Mouse (Mus musculus) kidney, adult 8-10 months (tissue): Measurements from ENCODE around the gene Prss42.

Experiments
- DNase-seq, 2 experiments: peaks; one replicate each; pipeline ENCODE4 v3.0.0; 2022

The Prss42 gene

DNA sequence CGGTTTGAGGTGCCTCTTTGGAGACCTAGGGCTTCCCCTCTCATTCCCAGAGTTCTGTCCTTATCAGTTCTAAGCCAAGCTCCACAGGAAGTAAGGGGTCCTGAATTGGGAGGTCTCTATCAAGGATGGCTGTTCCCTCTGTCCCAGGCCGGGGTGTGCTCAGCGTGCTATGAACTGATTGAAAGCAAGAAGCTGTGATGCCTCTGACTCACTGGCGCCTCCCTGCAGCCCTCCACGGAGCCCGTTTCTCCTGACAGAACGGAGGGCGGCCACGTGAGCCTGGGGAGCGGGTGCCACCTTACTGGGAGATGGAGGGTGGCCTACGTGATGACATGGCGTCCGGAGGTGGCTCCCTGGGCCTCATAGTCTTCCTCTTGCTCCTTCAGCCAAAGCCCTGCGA is at the start of gene Prss42:
Gene Prss42 (plus strand): TSS at position 301 of the 400 bp plus-strand sequence.
- no peak for DNase-seq

DNA sequence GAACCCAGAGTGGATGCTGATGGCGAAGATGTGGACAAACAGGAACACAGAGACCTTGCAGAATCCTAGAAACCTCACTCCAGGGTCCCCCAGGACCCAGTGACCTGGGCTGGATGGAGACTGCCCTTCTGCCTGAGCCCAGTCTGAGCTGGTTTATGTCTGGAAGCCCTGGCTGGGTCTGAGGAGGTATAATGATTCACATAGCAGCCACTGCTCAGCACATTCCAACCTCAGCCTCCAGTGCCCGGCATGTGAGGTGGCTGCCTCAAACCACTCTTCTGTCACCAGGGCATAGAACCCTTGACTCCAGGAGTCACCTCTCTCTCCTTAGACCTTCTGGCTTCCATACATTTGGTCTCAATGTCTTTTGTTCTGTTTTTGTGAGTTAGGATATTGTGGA is 49.5 kb upstream of the Prss42 start:
- DNase-seq, result peak; percentile 84 to 88

DNA sequence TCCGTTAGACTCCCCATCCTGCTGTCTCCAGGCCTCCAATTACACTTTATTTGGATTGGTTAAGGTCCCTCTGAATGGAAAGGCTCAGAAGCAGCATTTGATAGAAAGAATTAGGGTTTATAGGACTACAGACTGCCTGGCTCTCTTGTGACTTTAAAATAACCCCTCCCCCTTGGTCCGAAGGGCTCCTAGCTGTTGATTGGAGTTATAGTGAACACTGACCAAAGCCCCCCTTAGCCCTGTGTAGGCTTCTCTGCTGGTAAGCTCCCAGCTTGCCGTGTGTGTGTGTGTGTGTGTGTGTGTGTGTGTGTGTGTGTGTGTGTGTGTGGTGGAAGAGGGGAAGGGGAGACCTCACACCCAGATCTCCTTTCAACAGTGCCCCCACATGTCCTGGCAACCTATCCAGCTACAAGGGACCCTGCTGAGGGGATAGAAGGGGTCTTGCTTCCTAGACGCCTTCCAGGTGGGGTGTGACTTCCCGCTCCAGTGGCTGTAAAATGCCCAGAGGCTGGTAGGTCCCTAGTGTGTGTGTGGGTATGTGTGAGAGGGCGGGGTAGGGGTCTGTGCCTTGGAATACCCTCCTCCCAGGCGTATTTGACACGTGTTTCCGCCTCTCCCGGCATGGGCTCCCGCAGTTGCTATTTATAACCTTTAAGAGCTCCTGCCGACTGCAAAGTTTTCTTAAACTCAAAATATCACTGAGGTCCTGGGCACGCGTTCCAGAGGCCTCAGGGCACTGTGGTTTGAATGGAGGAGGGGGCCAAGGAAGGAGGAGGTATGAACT is 47.4 kb upstream of the Prss42 start:
- DNase-seq, result no peak

DNA sequence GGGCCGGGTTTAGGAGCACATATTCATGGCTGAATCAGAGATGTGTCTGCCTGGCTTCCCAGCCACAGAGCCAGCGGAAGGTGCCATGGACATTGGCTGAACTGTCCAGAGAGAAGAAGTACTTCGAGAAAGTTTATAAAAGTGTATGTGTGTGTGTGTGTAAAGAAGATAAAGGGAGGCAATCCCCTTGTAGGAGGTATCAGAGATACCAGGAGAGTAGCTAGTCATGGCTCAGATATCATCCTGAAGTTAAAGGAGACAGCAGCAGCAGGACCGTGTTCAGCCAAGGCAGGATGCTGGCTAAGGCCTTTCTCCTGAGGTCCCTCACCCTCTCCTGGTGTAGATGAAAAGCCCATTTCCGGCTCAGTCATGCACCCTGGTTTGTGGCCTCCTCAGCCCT is 46.6 kb upstream of the Prss42 start:
- no peak for DNase-seq

DNA sequence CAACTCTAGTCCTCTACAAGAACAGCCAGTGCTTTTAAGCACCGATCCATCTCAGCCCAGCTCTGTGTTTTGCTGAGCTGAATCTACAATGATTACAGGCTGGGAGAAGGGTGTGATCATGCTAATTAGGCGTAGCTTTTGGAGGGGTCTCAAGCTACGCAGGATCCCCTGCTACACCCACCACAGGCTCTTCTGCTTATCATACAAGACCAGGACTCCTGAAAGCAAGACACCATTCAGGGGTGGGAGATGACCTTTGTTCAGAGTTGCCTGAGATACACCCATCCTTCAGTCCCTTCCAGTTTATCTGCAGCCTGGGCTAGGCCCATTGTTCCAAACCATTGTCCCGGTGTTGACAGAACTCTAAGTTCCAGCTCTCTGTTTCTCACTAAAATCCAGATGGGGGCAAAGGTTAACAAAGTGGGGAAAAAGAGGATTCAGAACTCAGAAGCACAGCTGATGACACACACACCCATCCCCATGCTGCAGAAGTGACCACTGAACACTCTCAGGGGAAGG is 45.0 kb upstream of the Prss42 start:
- no peak for DNase-seq

DNA sequence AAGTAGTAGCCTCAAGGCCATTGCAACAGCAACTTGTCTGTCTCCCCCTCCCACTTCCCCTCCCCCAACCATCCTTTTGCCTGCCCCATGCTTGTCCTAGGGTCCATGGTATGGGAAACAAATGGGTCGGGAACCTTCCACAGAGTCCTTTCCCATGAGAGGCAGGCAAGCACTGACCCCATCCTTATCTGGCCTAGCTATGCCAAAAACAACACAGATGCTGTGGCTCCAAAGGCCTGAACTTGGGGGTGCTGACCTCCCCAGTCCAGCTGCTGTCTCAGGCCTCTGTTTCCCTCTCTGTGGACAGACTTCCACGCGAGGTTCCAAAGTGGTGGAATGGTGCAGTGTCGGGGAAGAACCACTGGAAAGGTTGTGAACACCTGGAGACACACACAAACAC is 44.2 kb upstream of the Prss42 start:
- no peak for DNase-seq

DNA sequence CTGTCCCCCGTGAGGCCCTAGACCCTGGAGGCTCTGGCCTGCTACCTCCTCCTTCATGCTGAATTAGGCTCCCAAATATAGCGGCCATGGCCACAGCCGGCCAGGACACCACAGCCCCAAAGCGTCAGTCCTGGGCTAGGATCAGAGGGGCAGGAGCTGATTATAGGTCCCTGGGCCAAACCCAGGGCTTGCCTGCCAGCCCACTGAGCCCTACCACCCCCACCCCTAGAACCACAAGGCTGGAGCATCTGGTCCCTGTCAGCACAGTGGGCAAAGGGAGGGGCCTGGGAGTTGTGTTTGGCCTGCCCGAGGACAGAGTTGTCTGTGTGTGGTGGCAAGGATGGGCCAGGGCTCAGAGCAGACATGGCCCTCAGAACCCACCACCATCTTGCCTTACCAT is 40.1 kb upstream of the Prss42 start:
- no peak for DNase-seq

DNA sequence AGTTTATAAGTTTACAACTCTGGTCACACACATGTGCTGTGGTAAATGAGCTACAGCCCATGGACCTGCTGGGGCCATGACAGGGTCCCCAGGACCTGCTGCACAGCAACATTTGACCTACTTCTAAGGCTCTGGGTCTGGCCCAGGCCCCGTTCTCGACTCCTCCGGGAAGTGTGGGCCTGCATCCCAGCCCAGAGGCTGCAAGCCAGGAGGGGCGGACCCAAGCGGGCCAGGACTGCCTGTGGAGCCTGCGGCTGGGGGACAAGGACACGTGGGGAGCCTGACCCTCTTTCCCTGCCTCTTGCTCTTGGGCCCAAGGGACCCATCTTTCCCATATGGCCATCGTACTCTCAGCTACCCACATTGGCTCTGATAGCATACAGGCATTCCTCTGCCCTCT is 39.4 kb upstream of the Prss42 start:
- DNase-seq, result peak in 1 of 2 experiments; percentile 66

DNA sequence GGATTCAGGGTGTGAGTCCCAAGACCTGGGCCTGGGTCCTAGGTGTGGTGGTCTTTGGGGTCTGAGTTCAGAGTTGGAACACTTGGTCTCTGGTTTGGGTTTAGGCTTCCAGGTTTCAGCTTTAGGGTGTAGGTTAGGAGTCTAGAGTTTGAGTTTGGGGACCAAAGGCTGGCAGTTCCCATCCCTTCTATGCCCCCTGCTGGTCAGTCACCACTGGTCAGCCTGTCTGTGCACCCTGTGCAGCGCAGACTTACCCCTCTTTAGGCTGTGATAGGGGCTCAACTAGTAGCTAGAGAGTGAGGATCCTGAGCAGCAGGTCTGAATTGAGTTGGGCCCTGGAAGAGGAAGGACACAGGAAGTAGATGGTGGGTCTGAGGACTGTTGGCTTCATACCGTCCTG is 38.7 kb upstream of the Prss42 start:
- peak; percentile 65 to 83 for DNase-seq

DNA sequence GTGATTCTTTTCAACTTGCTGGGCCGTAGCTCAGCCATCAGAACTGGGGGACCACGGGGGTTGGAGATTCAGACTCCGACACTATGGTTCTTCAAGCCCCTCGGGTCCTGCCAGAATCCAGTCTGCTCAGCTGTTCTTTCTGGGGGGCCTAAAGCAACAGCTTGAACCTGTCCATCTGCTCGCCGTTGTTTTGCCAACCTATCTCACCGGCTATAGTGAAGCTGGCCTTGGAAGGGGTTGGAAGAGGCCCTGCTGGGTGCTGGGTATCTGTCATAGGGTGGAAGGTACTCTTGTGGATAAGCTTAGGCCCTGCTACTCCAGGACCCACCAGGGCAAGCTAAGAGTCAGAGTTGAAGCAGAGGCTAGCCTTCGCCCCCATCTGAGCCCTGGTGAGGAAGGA is 37.1 kb upstream of the Prss42 start:
- DNase-seq, result no peak

DNA sequence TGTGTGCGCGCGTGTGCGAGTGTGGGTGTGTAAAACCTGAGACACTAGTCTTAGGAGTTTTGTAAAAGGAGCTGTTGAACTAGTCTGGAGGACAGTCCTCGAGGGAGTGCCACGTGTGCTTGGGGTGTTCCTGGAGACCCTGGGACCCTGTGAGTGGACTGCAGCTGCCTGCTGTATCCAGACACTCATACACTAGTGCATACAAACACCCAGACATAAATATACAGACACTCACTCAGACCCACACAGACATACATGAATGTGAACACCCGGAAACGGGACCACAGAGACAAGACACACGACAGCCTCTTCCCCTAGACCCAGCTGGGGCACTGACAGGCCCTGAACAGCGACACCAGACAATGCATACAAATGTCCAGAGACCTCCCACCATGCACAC is 35.2 kb upstream of the Prss42 start:
- no peak for DNase-seq

DNA sequence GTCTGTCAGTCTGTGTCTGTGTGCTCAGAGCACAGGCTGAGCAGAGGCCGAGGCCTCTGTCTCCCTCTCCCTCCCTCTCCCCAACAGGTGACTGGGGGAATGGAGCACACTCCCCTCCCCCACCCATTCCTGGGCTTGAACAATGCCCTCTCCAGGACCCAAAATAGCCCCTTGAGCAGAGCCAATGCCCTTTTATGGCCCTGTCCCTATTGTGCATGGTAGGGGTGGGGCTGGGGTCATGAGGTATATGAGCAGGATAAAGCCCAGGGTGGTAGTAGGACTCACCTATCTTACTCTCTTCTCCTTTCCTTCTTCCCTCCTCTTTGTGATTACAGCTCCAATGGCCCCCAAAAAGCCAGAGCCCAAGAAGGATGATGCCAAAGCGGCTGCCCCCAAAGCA is 34.6 kb upstream of the Prss42 start:
- no peak for DNase-seq

DNA sequence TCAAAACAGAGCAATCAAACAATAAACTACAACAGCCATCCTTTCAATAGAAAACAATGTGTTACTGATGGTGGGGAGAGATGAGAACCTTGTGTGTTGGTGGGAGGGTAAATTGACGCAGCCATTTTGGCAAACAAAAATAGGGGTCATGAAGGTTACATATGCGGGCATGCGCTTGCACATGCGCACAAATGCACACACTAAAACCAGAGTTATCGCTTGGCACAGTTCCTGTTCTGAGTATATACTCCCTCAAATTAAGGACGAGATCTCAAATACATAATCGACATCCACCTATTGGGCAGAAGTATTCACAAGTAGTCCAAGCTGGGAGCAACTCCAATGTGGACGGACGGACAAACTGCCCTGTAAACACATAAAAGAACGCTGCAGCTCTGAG is 25.6 kb upstream of the Prss42 start:
- no peak for DNase-seq

DNA sequence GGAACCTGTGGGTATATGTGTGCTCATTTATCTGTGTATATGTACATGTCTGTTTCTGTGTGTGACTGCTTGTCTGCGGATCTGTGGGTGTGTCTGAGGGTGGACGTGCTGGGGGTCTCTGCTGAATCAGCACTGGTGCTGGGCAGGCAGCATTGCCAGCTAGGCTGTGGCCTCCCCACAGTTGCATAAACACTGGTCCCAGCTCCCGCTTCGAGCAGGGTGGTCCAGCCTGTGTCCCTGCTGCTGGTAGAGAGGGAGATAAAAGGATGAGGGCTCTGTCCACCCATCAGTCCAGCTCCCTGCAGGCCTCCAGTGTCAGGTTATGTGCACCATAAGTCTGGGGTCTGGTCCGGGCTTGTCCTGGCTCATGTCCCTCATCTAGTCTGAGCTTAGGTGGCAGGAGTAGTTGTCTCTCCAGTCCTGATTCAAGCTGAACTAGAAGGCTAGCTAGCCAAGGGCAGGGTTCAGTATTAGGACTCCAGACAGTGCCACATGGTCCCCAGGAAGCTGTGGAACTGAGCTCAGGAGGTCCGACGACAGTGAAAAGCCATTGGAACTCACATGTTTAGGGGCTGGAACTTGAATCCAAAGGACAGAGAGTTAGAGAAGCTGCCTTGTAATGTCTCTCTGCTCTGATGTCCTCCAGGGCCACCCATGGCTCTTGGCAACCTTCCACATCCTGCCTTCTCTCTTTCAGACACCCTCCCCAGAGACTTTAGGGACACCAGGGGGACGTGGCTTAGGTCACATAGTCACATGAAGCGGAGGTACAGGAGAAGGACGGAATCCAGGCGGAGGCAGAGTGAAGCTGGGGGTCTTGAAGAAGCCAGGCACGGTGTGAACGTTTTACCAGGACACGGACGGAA is 23.3 kb upstream of the Prss42 start:
- peak in 1 of 2 experiments; percentile 23 for DNase-seq

DNA sequence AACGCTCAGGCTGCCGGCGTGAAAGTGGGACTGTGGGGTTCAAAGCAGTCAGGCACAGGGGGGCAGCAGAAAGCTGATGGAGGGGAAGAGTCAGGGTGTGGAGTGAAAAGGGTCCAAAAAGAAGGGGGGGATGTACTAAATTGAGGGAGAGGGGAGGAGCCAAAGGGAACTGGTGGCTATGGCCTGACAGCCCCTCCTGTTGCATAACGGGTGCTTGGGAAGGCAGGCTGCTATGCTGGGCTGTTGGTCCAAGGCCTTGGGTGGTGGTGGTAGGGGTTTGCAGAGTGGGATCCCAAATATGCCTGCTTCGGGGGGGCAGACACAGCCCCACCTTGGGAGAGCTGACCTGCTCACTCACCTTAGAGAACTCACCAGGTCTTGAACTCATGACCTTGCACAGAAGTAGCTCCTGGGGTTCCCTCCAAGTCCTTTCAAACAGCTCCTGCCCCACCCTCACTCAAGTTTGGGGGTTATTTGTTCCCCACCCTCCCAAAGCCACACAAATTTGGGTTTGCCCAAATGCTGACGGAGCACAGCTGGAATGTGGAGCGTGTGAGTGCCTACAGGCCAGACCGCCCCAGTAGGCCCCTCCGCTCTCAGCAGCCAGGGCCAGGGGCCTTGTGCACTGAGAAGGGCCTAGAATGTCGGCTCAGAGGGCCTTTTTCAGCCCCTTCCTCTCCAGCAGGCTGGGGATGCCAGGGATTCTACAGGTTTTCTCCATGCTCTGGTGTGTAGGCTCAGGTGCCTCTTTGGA is 22.5 kb upstream of the Prss42 start:
- DNase-seq, result no peak

DNA sequence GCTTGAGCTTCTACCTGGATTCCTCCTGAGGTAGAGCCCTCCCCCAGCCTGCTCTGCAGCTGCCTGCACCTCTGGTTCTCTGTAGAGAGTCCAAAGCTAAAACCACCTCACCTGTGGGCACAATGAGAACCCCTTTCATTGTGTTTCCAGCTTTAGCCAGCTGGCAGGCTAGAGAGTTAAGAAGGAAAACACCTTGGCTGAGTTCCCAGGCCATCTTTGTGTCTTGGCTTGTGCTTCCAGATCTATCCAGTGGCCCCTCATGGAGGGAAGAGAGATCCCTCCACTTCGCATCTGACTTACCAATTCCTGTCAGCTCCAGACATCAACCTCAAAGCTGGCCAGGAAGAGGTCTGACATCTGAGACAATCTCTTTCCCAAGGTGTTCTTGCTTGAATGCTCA is 19.9 kb upstream of the Prss42 start:
- no peak for DNase-seq

DNA sequence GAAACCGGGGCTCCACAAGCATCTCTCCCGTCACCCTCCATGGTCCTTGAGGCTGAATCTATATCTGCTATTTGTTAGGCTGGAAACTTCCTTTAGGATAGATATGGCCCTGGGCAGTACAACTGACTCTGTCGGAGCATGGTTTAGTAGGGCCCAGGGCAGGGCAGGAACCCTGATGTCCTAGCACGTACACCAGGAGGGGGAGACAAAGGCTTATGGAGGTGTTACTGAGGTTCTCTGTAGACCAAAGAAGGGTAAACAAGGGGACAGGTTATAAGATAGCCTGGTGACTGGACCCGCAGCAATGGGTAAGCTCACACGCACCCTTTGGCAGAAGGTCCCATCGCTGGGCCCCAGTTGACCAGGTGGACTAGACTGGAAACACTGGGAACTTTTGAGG is 19.4 kb upstream of the Prss42 start:
- no peak for DNase-seq

DNA sequence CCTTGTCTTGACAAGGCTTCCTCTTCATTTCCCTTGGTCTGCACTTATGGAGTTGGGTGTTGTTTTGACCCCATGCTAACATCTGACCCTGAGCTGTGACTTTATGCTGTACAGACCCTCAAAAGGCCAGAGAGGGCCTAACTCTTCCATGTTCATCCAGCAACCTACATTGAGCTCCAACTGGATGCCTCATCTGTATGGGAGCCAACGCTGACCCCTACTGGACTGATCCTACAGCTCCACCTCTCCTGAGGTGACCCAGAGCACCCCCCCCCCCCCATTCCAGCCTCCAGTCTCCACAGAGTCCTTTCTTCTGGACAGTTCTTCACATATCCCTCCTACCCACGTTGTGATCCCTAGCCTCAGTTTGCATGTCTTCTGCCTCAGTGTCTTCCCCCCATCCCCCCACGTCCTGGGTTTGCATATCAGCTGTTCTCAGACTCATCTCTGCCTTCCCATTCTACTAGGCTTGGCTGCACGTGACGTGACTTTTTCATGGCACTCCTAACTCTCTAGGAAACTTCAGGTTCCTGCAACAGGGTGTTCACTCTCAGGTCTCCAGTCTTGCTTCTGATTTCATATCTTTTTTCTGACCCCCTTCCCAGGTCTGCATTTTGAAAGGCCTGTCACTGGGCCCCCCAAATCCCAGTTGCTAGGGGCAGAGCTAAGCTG is 18.6 kb upstream of the Prss42 start:
- no peak for DNase-seq

DNA sequence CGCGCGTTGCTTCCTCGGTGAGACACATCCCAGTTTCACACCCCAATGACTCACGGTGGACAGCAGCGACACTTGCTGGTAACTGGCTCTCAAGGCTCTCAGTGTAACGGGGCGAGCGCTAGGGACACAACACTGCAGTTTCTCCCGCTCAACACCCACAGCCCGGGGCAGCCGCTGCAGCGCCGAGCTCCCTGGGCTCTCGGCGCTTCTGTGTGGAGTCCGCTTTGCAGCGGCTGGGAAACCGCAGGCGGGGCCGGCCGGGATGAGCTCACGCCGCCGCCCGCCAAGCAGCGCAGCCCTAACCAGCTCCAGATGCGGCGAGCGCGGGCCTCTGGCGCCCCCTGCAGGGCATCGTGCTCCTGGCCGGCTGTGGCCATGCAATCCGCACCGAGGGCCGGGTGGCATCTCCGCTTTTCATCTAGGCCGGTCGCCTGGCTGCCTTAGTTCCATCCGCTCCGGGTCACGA is 16.7 kb upstream of the Prss42 start:
- DNase-seq, result peak; percentile 87 to 93

DNA sequence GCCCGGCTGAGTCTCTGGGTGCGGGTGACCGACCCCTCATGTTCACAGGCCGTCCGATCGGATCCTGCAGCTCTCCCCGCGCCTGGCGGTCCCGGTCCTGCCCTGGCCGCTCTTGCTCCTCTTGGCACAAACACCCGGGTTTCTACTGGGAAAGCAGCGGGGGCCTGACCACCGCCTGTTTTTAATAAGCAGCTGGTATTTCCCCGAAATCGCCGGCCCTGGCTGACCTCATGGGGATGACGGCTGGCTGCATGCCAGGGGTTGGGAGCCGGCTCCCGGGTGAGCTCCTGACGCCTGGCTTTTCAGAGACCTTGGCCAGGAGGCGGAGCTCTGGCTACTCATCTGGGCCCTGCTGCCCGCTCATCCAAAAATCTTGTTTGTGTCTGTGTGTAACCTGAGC is 16.2 kb upstream of the Prss42 start:
- peak; percentile 92 to 95 for DNase-seq

DNA sequence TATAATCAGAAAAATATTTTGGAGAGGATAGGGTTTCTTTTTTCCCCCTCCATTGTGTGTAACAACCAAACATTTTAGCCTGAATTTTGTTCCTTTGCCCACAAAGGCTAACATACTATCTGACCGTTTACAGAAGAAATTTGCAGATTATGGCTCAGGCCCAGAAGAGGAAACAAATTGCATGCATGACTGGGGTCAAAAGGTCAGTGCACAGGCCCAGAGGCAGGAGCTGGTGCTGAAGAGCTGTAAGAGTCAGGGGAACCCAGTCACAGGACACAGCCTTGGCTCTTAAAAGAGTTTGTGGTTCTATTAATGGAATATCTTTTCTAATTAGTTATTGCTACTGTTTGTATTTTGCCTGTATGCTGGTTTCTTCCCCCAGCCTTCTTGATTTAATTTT is 14.4 kb upstream of the Prss42 start:
- peak; percentile 30 to 32 for DNase-seq

DNA sequence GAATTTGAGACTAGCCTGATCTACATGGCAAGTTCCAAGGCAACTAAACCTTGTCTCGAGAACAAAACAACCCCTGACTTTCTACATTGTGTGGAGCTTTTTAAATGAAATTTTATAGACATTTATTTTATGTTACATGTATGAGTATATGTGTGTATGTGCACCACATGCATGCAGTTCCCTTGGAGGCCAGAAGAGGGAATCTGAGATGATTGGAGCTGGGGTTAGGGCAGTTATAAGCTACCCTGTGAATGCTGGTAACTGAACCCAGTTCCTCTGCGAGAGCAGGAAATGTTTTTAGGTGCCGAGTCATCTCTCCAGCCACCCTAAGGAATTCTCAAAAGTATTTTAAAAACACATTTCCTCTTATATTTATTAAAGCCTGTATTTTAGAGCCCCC is 9.8 kb upstream of the Prss42 start:
- DNase-seq, result no peak

DNA sequence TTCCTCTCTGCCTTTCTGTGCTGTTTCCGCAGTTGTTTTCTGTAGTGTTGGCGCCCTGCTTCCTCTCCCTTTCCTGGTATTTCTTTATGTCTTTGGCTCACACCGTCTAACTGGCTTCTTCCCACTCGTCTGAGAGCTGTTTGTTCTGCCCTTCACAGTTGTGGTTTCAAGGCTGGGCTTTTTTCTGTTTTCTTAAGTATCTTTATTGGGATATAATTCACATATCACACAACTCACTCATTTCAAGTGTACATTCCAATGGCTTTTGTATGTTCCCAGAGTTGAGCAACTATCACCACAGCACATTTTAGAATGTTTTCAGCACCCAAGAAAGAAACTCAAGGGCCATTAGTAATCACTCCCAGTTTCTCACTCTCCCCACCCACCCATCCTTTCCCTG is 7.5 kb upstream of the Prss42 start:
- no peak for DNase-seq
